Mouse (Mus musculus): ENCODE measurements around the gene Zbtb38.

The Zbtb38 gene

GRCm38 (mm10) chr9:96752603-96753114, at the start of gene Zbtb38:
Gene Zbtb38, minus strand, starts transcription at chr9:96752831.
- peak; percentile 73 for DNase-seq (ENCODE audit: low read depth)

GRCm38 (mm10) chr9:96800131-96800825, 47.6 kb upstream of the Zbtb38 start:
- DNase-seq (ENCODE audit: low read depth): peak; percentile 69

GRCm38 (mm10) chr9:96797311-96797710, 44.7 kb upstream of the Zbtb38 start:
- no peak for DNase-seq (ENCODE audit: low read depth)

- DNase-seq (ENCODE audit: low read depth): peak; percentile 21
Measured at GRCm38 (mm10) chr9:96795399-96795928, 42.8 kb upstream of the Zbtb38 start.

GRCm38 (mm10) chr9:96794601-96795000, 42.0 kb upstream of the Zbtb38 start:
- no peak for DNase-seq (ENCODE audit: low read depth)

GRCm38 (mm10) chr9:96792543-96792942, 39.9 kb upstream of the Zbtb38 start:
- DNase-seq (ENCODE audit: low read depth): no peak

GRCm38 (mm10) chr9:96790389-96791007, 37.9 kb upstream of the Zbtb38 start:
- DNase-seq (ENCODE audit: low read depth): peak; percentile 30

GRCm38 (mm10) chr9:96789906-96790305, 37.3 kb upstream of the Zbtb38 start:
- DNase-seq (ENCODE audit: low read depth): peak; percentile 66

GRCm38 (mm10) chr9:96787797-96788196, 35.2 kb upstream of the Zbtb38 start:
- DNase-seq (ENCODE audit: low read depth): no peak

GRCm38 (mm10) chr9:96785871-96786342, 33.3 kb upstream of the Zbtb38 start:
- DNase-seq (ENCODE audit: low read depth): peak; percentile 39

GRCm38 (mm10) chr9:96785187-96785586, 32.6 kb upstream of the Zbtb38 start:
- DNase-seq (ENCODE audit: low read depth): no peak

GRCm38 (mm10) chr9:96783667-96784066, 31.0 kb upstream of the Zbtb38 start:
- no peak for DNase-seq (ENCODE audit: low read depth)

- peak; percentile 68 for DNase-seq (ENCODE audit: low read depth)
Measured at GRCm38 (mm10) chr9:96783258-96783657, 30.6 kb upstream of the Zbtb38 start.

GRCm38 (mm10) chr9:96782062-96782461, 29.4 kb upstream of the Zbtb38 start:
- DNase-seq (ENCODE audit: low read depth): peak; percentile 81

- DNase-seq (ENCODE audit: low read depth): peak; percentile 65
Measured at GRCm38 (mm10) chr9:96773146-96773545, 20.5 kb upstream of the Zbtb38 start.

- DNase-seq (ENCODE audit: low read depth): no peak
Measured at GRCm38 (mm10) chr9:96770443-96770842, 17.8 kb upstream of the Zbtb38 start.

GRCm38 (mm10) chr9:96769651-96770050, 17.0 kb upstream of the Zbtb38 start:
- peak; percentile 36 for DNase-seq (ENCODE audit: low read depth)

- DNase-seq (ENCODE audit: low read depth): no peak
Measured at GRCm38 (mm10) chr9:96767874-96768273, 15.2 kb upstream of the Zbtb38 start.

GRCm38 (mm10) chr9:96766078-96766477, 13.4 kb upstream of the Zbtb38 start:
- DNase-seq (ENCODE audit: low read depth): no peak

GRCm38 (mm10) chr9:96765410-96765809, 12.8 kb upstream of the Zbtb38 start:
- peak; percentile 62 for DNase-seq (ENCODE audit: low read depth)

- no peak for DNase-seq (ENCODE audit: low read depth)
Measured at GRCm38 (mm10) chr9:96763847-96764631, 11.4 kb upstream of the Zbtb38 start.

GRCm38 (mm10) chr9:96763025-96763424, 10.4 kb upstream of the Zbtb38 start:
- no peak for DNase-seq (ENCODE audit: low read depth)
